Mouse (Mus musculus): ENCODE measurements at regions not wholly inside any gene's neighbourhood (a gene's known extent, or its start where the extent isn't known, plus 50 kb on each side); places are given as distances from the start of the nearest gene placed in this dataset.

GRCm38 (mm10) chr9:73413367-73413930, 300.2 kb downstream of the Rsl24d1 start:
- TF ChIP-seq POLR2A (IDR thresholded peaks at IDR 0.05; ENCODE audit: control insufficient read depth, extremely low read depth, insufficient read depth, low read length, poor library complexity): no peak
- no peak for TF ChIP-seq CTCF (IDR thresholded peaks at IDR 0.05; ENCODE audit: borderline replicate concordance, control insufficient read depth, extremely low read depth, insufficient read depth, low read length, poor library complexity)
